In genomic region chr1:156749136-156749535, GRCm38 (mm10) we compare ENCODE assay signal across 18 mouse cellular contexts.
"Had no signal": no experiment of that assay in that cellular context is flagged by ENCODE, and none has a peak within 500 bp of the region (broad histone marks: within the 10 kb centered on the region; RNA-seq: fewer than 3 reads in every experiment).

No protein-coding gene starts in this region.

- DNase-seq: kidney, adult 11 months; kidney, adult 8-10 months; kidney, postnatal 10 days; kidney, postnatal 36 days; lung, embryonic 14.5 days; right cerebral cortex, adult 18-20 months; right cerebral cortex, postnatal 14 days; thymus, adult 2 months; thymus, postnatal 25 days had no signal

- ATAC-seq: lung, postnatal 0 days had no signal

- H3K9me3 ChIP-seq: kidney, embryonic 15.5 days; midbrain, embryonic 12.5 days; midbrain, embryonic 15.5 days; neural tube, embryonic 12.5 days; neural tube, embryonic 15.5 days had no signal

- H3K36me3 ChIP-seq: kidney, embryonic 15.5 days; midbrain, embryonic 12.5 days; midbrain, embryonic 15.5 days; neural tube, embryonic 12.5 days; neural tube, embryonic 15.5 days had no signal

- H3K4me2 ChIP-seq: kidney, embryonic 15.5 days; lung, embryonic 14.5 days; midbrain, embryonic 12.5 days; midbrain, embryonic 15.5 days; neural tube, embryonic 12.5 days; neural tube, embryonic 15.5 days had no signal

- H3K27ac ChIP-seq: kidney, embryonic 15.5 days; left cerebral cortex, adult 2 months; macrophage; midbrain, embryonic 12.5 days; neural tube, embryonic 12.5 days; stomach, postnatal 0 days had no signal

- H3K27me3 ChIP-seq: kidney, embryonic 15.5 days; midbrain, embryonic 12.5 days; midbrain, embryonic 15.5 days; neural tube, embryonic 15.5 days had no signal

- H3K9ac ChIP-seq: kidney, embryonic 15.5 days; lung, embryonic 14.5 days; midbrain, embryonic 12.5 days; midbrain, embryonic 15.5 days; neural tube, embryonic 12.5 days; neural tube, embryonic 15.5 days had no signal

- H3K4me3 ChIP-seq: kidney, embryonic 15.5 days; left cerebral cortex, adult 2 months; midbrain, embryonic 12.5 days; midbrain, embryonic 15.5 days; neural tube, embryonic 12.5 days; neural tube, embryonic 15.5 days had no signal
